Mouse (Mus musculus) spleen, postnatal 14 days (tissue): ENCODE results near the gene Hoxa2.

Experiments
- DNase-seq, 2 experiments: peaks; one replicate each; pipeline ENCODE4 v3.0.0; 2021 to 2022; ENCODE audit warnings: low spot score in 2 of 2

Hoxa2 gene

DNA sequence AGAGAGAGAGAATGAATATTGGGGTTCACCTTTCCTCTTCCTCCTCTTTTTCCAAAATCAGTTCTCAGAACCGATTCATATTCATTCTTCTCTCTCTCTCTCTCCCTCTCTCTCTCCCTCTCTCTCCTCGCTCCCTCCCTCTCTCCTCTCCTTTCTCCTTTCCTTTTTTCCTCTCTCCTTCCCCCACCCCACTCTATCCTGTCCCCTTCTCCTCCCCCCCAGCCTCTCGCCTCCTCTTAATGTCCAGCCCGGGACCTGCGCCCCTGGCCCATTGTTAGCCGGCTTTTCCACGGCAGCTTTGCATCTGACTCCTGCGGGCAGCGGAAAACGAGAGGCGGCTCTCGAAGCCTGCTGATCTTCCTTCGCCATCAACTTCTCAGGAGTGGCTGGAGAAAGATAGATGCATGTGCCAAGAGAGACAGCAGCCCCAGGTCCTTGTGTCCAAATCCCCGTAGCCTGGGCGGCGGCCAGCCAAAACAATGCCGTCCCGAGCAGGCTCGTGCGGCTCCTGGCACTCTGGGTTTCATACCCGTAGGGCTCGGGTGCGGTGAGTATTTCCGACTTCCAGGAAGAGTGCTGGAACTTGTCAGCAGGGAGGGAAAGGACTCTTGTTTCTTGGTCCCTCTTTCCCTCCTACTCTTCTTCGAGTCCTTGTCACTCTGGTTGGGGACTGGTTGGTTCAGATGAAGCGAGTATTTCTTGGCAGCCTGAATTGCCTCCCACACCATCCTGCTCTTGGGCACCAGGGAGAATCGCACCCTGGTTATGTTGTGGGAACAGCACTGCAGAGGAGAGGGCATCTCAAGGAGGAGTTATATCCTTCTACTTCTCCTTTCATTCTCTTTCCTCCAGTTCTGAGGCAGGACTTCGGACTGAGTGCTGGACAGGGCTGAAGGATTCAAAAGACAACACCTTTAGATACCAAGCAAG is 1.1 kb upstream of the Hoxa2 start:
- no peak for DNase-seq

DNA sequence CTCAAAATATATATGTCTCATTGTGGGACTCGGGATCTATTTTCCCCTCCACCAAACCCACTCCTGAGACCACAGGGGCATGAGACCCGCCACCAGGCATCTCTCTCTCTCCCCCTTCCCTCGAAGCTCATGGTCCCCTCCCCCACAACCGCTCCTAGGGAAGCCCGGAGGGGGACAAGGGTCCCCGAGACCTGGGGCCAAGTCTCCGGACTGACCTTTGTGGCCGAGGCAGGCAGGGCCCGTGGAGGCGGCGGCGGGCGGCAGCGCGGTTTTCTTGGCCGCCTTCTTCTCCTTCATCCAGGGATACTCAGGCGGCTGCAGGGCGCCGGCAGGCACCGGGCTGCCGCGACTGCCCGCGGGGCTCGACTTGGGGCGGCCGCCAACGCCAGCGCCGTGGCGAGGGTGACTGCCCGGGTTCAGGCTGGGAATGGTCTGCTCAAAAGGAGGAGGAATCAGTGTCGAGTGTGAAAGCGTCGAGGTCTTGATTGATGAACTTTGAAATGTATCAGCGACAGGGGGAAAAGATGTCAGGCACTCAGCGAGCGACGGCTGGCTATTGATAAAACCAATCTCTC is 493 bp downstream of the Hoxa2 start:
- no peak for DNase-seq

GRCm38 (mm10) chr6:52163366-52164031 is 1.1 kb downstream of the Hoxa2 start:
- DNase-seq, result no peak

GRCm38 (mm10) chr6:52162611-52163365 is 1.8 kb downstream of the Hoxa2 start:
- DNase-seq, result no peak

DNA sequence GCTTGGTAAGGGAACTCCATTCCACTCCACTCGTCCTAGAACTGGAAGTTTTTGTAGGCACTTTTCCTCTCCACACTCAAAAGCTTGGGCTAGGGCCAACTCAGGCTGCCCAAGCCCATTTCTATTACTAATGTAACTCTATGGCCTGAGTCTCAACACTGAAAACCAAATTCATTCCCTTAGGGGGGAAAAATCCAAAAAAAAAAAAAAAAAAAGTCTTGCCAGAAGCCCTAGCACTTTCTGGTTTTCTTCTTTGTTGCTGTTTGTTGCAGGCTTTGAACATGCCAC is 2.6 kb downstream of the Hoxa2 start:
- DNase-seq, result no peak

- no peak for DNase-seq
These were observed 3.1 kb downstream of the Hoxa2 start for GRCm38 (mm10) chr6:52161336-52162092.

- no peak for DNase-seq
These were observed 3.9 kb downstream of the Hoxa2 start for GRCm38 (mm10) chr6:52160511-52161335.

- DNase-seq, result no peak
These were observed 4.7 kb downstream of the Hoxa2 start for GRCm38 (mm10) chr6:52159979-52160378.

GRCm38 (mm10) chr6:52159164-52159761 is 5.4 kb downstream of the Hoxa2 start:
- DNase-seq, result no peak

GRCm38 (mm10) chr6:52158276-52159051 is 6.2 kb downstream of the Hoxa2 start, which contains the start of gene Hoxa1:
Gene Hoxa1, minus strand, starts transcription at chr6:52158317.
- peak in 1 of 2 experiments; percentile 33 for DNase-seq

- DNase-seq, result no peak
These were observed 7.0 kb downstream of the Hoxa2 start for GRCm38 (mm10) chr6:52157466-52158275.

GRCm38 (mm10) chr6:52156551-52157200 is 8.0 kb downstream of the Hoxa2 start:
- no peak for DNase-seq

DNA sequence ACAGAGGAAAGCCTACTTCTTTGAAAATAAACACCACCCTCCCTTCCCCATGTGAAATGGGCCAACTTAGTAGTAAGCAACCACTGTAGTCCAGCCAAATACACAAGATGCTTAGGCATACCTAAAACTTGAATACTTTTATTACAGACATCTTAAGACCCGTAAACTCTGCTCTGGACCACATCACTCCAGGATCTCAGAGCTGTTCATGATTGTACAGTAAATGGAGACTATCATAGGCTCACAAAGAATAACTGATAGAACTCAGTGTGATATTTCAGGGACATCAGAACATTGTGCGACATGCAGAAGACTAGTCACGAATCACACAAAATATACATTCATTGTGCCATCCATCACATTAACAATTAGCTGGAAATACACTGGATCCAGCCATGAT is 9.2 kb downstream of the Hoxa2 start:
- DNase-seq, result no peak

GRCm38 (mm10) chr6:52154044-52154443 is 10.6 kb downstream of the Hoxa2 start:
- DNase-seq, result no peak

- no peak for DNase-seq
These were observed 11.4 kb downstream of the Hoxa2 start for GRCm38 (mm10) chr6:52153270-52153669.

GRCm38 (mm10) chr6:52152226-52153193 is 12.1 kb downstream of the Hoxa2 start:
- DNase-seq, result no peak

DNA sequence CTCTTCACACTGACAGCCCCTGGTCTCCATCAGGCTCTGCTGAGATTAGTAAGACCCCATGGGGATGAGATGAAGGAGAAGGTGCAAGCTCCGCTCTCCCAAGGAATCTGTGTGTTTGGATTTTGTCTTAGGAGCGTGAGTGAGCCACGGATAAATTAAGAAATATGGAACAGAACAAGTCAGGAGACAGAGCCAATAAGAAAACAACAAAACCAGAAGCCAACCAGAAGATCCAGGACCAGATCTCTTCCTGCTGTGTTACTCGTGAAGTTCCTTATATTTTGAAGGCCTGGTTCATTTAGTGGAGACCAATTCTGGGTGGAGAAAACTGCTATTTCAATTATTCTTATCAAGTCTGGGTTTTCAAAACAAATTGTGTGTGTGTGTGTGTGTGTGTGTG is 13.1 kb downstream of the Hoxa2 start:
- no peak for DNase-seq
